In the genomic region with DNA sequence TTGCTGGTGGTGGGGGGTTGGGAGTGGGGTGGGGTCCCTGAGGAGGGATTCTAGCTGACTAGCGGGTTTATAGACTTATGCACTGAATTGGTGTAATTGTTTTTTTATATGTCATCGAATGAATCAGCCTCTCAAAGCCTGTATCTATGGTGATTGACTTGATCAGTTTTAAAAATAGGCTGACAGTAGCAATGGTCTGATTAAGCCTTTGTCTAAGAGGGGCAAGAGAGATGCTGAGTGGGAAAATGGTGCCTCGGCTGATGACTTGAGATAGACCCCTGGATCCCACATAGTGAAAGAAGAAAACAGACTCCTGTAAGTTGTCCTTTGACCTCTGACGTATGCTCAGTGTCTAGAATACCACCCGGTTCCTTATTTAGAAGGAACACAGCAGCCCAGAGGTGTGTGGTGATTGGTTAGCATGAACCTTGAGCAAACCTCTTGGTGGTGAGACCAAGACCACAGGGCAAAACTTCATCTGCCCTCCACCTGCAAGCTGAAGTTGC, we compare ENCODE assay signal across 14 mouse cellular contexts.
A peak's percentile ranks its signal among the peaks of the same experiment; 100 is the strongest.
DNase-seq lines count a peak whose midpoint lies in the region; ATAC-seq lines count a peak whose summit lies in the region.
"Had no signal": no experiment of that assay in that cellular context is flagged by ENCODE, and none has a peak within 500 bp of the region (broad histone marks: within the 10 kb centered on the region; RNA-seq: fewer than 3 reads in every experiment).

No protein-coding gene starts in this region.

- no peak overlapping the region for H3K27ac ChIP-seq in forebrain, embryonic 15.5 days (replicated peaks)
- H3K27ac ChIP-seq in midbrain, embryonic 11.5 days (ENCODE audit: low read depth, low read length): peak overlapping the region; percentile 51
- H3K27ac ChIP-seq: heart, embryonic 15.5 days; liver, embryonic 13.5 days; neural tube, embryonic 13.5 days had no signal

- H3K27me3 ChIP-seq in forebrain, embryonic 15.5 days: no peaks in the 10 kb centered on the region
- no peaks in the 10 kb centered on the region for H3K27me3 ChIP-seq in midbrain, embryonic 11.5 days (ENCODE audit: control insufficient read depth, insufficient read depth, low read length)
- H3K27me3 ChIP-seq: heart, embryonic 15.5 days; liver, embryonic 13.5 days; neural tube, embryonic 13.5 days had no signal

- H3K4me3 ChIP-seq in forebrain, embryonic 15.5 days: no peak overlapping the region
- no peak overlapping the region for H3K4me3 ChIP-seq in midbrain, embryonic 11.5 days (ENCODE audit: low read depth, low read length)
- H3K4me3 ChIP-seq: heart, embryonic 15.5 days; liver, embryonic 13.5 days; neural tube, embryonic 13.5 days had no signal

- H3K4me1 ChIP-seq in forebrain, embryonic 15.5 days: peaks cover 9% of the 10 kb centered on the region
- peaks cover 13% of the 10 kb centered on the region for H3K4me1 ChIP-seq in midbrain, embryonic 11.5 days (ENCODE audit: control insufficient read depth, insufficient read depth, low read length)

- H3K9ac ChIP-seq in forebrain, embryonic 15.5 days (replicated peaks): no peak overlapping the region
- no peak overlapping the region; the same call in 1 of the 2 replicates for H3K9ac ChIP-seq in midbrain, embryonic 11.5 days (ENCODE audit: low read length)
- H3K9ac ChIP-seq: heart, embryonic 15.5 days; liver, embryonic 13.5 days; neural tube, embryonic 13.5 days had no signal

- H3K36me3 ChIP-seq in forebrain, embryonic 15.5 days: no peaks in the 10 kb centered on the region
- H3K36me3 ChIP-seq in midbrain, embryonic 11.5 days (ENCODE audit: control insufficient read depth, insufficient read depth, low read length): no peaks in the 10 kb centered on the region
- H3K36me3 ChIP-seq: heart, embryonic 15.5 days; liver, embryonic 13.5 days; neural tube, embryonic 13.5 days had no signal

- ATAC-seq in forebrain, embryonic 15.5 days (replicated peaks): peak; percentile 43; the same call in 1 of the 2 replicates
- ATAC-seq in midbrain, embryonic 11.5 days (ENCODE audit: low FRiP score): peak; percentile 72
- ATAC-seq in erythroblast, adult 5-6 weeks (replicated peaks; ENCODE audit: low FRiP score, poor library complexity, severe bottlenecking): no peak

- WGBS in forebrain, embryonic 15.5 days: 33% methylated on average over 5 of the region's 5 CpGs
- WGBS in midbrain, embryonic 11.5 days: 24% methylated on average over 5 of the region's 5 CpGs

- no peak overlapping the region for H3K4me2 ChIP-seq in forebrain, embryonic 15.5 days (replicated peaks)
- no peak overlapping the region for H3K4me2 ChIP-seq in midbrain, embryonic 11.5 days
- H3K4me2 ChIP-seq: heart, embryonic 15.5 days; liver, embryonic 13.5 days; neural tube, embryonic 13.5 days had no signal

- no peaks in the 10 kb centered on the region for H3K9me3 ChIP-seq in forebrain, embryonic 15.5 days
- no peaks in the 10 kb centered on the region for H3K9me3 ChIP-seq in midbrain, embryonic 11.5 days (ENCODE audit: control insufficient read depth, low read length)
- H3K9me3 ChIP-seq: heart, embryonic 15.5 days; liver, embryonic 13.5 days; neural tube, embryonic 13.5 days had no signal

- DNase-seq in 416B (ENCODE audit: low read depth): peak; percentile 8
- peak; percentile 34 to 36 for DNase-seq in B cell, adult 2 months
- peak; percentile 93 for DNase-seq in midbrain, embryonic 11.5 days (ENCODE audit: low spot score, missing footprints)
- no peak for DNase-seq in yolk sac, embryonic 10.5 days (ENCODE audit: low spot score)
- no peak for DNase-seq in layer of hippocampus, postnatal 36 days
- DNase-seq in left cerebral cortex, adult 9 months (ENCODE audit: low spot score in 2 of 2): no peak
- DNase-seq: cerebellum, postnatal 36 days; gastrocnemius, postnatal 25 days; kidney, adult 11 months; liver, embryonic 13.5 days had no signal

Comparison
In these comparisons a context has a peak if more than half of its experiments do, and no peak if none do; other contexts are left out.
1. DNase-seq: peak in 416B (single experiment), B cell, adult 2 months (2 of 2) and midbrain, embryonic 11.5 days (single experiment); none in yolk sac, embryonic 10.5 days (single experiment), layer of hippocampus, postnatal 36 days (0 of 2) and left cerebral cortex, adult 9 months (0 of 2).